10 mouse cellular contexts compared by ENCODE assay signal in the genomic region with DNA sequence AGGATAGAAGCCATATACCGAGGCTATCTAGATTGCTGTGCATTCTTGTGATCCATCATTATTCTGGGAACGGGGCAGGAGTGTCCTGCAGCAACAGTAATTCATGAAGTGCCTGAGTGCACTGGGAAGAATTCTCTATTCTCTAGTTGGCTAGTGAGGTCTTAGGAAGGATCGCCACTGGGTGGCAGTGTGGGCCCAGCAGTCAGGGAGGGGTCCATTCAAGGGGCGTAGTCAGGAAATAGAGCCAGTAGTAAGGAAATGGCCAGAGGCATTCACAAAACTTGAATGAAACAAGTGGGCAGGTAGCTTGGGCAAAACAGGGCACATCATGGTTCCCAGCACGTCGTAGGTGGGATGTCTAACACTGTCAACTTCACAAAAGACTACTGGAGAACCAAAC. TPM values are rescaled to one million over a fixed set of nuclear protein-coding genes. Genes with fewer than 3 reads are reported as not detected.
DNase-seq lines count a peak whose midpoint lies in the region; ATAC-seq lines count a peak whose summit lies in the region.
"Had no signal": no experiment of that assay in that cellular context is flagged by ENCODE, and none has a peak within 500 bp of the region (broad histone marks: within the 10 kb centered on the region; RNA-seq: fewer than 3 reads in every experiment).

No protein-coding gene starts in this region.

- peaks cover 5% of the 10 kb centered on the region; the same call in 1 of the 2 replicates for H3K4me1 ChIP-seq in forebrain, embryonic 11.5 days (replicated peaks; ENCODE audit: control insufficient read depth, insufficient read depth, low read length)
- H3K4me1 ChIP-seq in forebrain, embryonic 13.5 days, result peaks cover 27% of the 10 kb centered on the region

- intact Hi-C loops in gastrocnemius, postnatal 14 days (cut with DNase I; ENCODE audit: low total_unique reads), result loop anchor here (5.0 kb wide), 2 partner anchors 63 to 127 kb away; no protein-coding TSS in a partner anchor

- ATAC-seq in forebrain, embryonic 11.5 days (replicated peaks; ENCODE audit: low FRiP score), result no peak
- ATAC-seq in forebrain, embryonic 13.5 days, result no peak
- peak; percentile 40 for ATAC-seq in megakaryocyte progenitor cell, adult 5-6 weeks (replicated peaks; ENCODE audit: poor library complexity)
- ATAC-seq: Patski had no signal

- 7% methylated on average over 6 of the region's 6 CpGs for WGBS in forebrain, embryonic 11.5 days
- 4% methylated on average over 6 of the region's 6 CpGs for WGBS in forebrain, embryonic 13.5 days

- no peak overlapping the region for H3K4me2 ChIP-seq in forebrain, embryonic 11.5 days (ENCODE audit: low read depth, low read length, severe bottlenecking)
- H3K4me2 ChIP-seq in forebrain, embryonic 13.5 days, result no peak overlapping the region
- H3K4me2 ChIP-seq: stomach, embryonic 15.5 days had no signal

- peak; percentile 83 for DNase-seq in forebrain, embryonic 11.5 days (ENCODE audit: low spot score)
- peak; percentile 59 to 81 for DNase-seq in CD8-positive naive resting alpha-beta T cell, adult 2 months (ENCODE audit: low read depth in 2 of 2, low spot score in 2 of 2)
- DNase-seq in c-Kit-positive CD71-positive TER-119-positive erythroid progenitor cells, embryonic 14.5 days (ENCODE audit: low spot score), result peak; percentile 83
- DNase-seq in gastrocnemius, postnatal 14 days, result peak; percentile 84
- DNase-seq in left cerebral cortex, adult 18-20 months (ENCODE audit: low spot score in 2 of 2), result peak; percentile 71 to 79
- DNase-seq in spleen, postnatal 4 days (ENCODE audit: low spot score in 2 of 2), result peak; percentile 81 to 90

- peaks cover 2% of the 10 kb centered on the region; the same call in 1 of the 2 replicates for H3K27me3 ChIP-seq in forebrain, embryonic 11.5 days (ENCODE audit: control insufficient read depth, insufficient read depth, low read length)
- H3K27me3 ChIP-seq in forebrain, embryonic 13.5 days, result peaks cover 32% of the 10 kb centered on the region
- H3K27me3 ChIP-seq: Patski had no signal

- H3K36me3 ChIP-seq in forebrain, embryonic 11.5 days (ENCODE audit: control insufficient read depth, insufficient read depth, low read length), result no peaks in the 10 kb centered on the region
- H3K36me3 ChIP-seq in forebrain, embryonic 13.5 days (ENCODE audit: poor library complexity, severe bottlenecking), result no peaks in the 10 kb centered on the region
- H3K36me3 ChIP-seq: stomach, embryonic 15.5 days had no signal

- H3K4me3 ChIP-seq in forebrain, embryonic 11.5 days (ENCODE audit: low read depth, low read length), result no peak overlapping the region
- no peak overlapping the region for H3K4me3 ChIP-seq in forebrain, embryonic 13.5 days
- H3K4me3 ChIP-seq: stomach, embryonic 15.5 days had no signal

- no peaks in the 10 kb centered on the region for H3K9me3 ChIP-seq in forebrain, embryonic 11.5 days (ENCODE audit: control insufficient read depth, low read length)
- no peaks in the 10 kb centered on the region for H3K9me3 ChIP-seq in forebrain, embryonic 13.5 days (replicated peaks)
- H3K9me3 ChIP-seq: stomach, embryonic 15.5 days had no signal

- H3K27ac ChIP-seq in forebrain, embryonic 11.5 days (ENCODE audit: low read depth, low read length), result no peak overlapping the region
- no peak overlapping the region for H3K27ac ChIP-seq in forebrain, embryonic 13.5 days
- H3K27ac ChIP-seq: stomach, embryonic 15.5 days had no signal

- H3K9ac ChIP-seq in forebrain, embryonic 11.5 days (ENCODE audit: low read length), result no peak overlapping the region
- H3K9ac ChIP-seq in forebrain, embryonic 13.5 days, result no peak overlapping the region
- H3K9ac ChIP-seq: stomach, embryonic 15.5 days had no signal

RNA-seq across cellular contexts. Expression of gene Cish, which starts 1.6 kb away (rescaled TPM):
- polyA plus RNA-seq in forebrain, embryonic 11.5 days (2014; fragmentation: Nextera tagmentation; extraction: Ambion mirVana), result 6.5 and 7.4 TPM in 2 replicates
- polyA plus RNA-seq in forebrain, embryonic 13.5 days (2015; fragmentation: Nextera tagmentation; extraction: Ambion mirVana), result 6.2 and 7.3 TPM in 2 replicates
- total RNA-seq in gastrocnemius, postnatal 14 days (2021), result 10 to 100 TPM; 17.2 to 23.8 TPM
- 1 to 10 TPM; 6.9 to 9.1 TPM for total RNA-seq in left cerebral cortex, adult 18-20 months (2021)
- 0.51 and 0.86 TPM in 2 replicates for total RNA-seq in megakaryocyte progenitor cell, adult 5-6 weeks (2015)
- total RNA-seq in megakaryocyte progenitor cell, adult 5-6 weeks (2017), result 0.21 and 0.34 TPM in 2 replicates

RNA-seq across cellular contexts. Expression of gene Mapkapk3, which starts 4.6 kb away (rescaled TPM):
- polyA plus RNA-seq in forebrain, embryonic 11.5 days (2014; fragmentation: Nextera tagmentation; extraction: Ambion mirVana), result 3.2 and 4.9 TPM in 2 replicates
- 2.0 and 2.4 TPM in 2 replicates for polyA plus RNA-seq in forebrain, embryonic 13.5 days (2015; fragmentation: Nextera tagmentation; extraction: Ambion mirVana)
- total RNA-seq in gastrocnemius, postnatal 14 days (2021), result 10 to 100 TPM; 14.6 to 15.9 TPM
- total RNA-seq in left cerebral cortex, adult 18-20 months (2021), result 1 to 10 TPM; 3.3 to 4.3 TPM
- 100 and 115 TPM in 2 replicates for total RNA-seq in megakaryocyte progenitor cell, adult 5-6 weeks (2015)
- total RNA-seq in megakaryocyte progenitor cell, adult 5-6 weeks (2017), result 175 and 186 TPM in 2 replicates

RNA-seq across cellular contexts. Expression of gene Hemk1, which starts 43.9 kb away (rescaled TPM):
- polyA plus RNA-seq in forebrain, embryonic 11.5 days (2014; fragmentation: Nextera tagmentation; extraction: Ambion mirVana), result 11.2 and 13.8 TPM in 2 replicates
- polyA plus RNA-seq in forebrain, embryonic 13.5 days (2015; fragmentation: Nextera tagmentation; extraction: Ambion mirVana), result 13.3 and 13.9 TPM in 2 replicates
- 10 to 100 TPM; 12.0 to 13.2 TPM for total RNA-seq in gastrocnemius, postnatal 14 days (2021)
- total RNA-seq in left cerebral cortex, adult 18-20 months (2021), result 10 to 100 TPM; 14.7 to 16.8 TPM
- total RNA-seq in megakaryocyte progenitor cell, adult 5-6 weeks (2015), result 14.5 and 20.2 TPM in 2 replicates
- total RNA-seq in megakaryocyte progenitor cell, adult 5-6 weeks (2017), result 12.0 and 14.0 TPM in 2 replicates

RNA-seq across cellular contexts. Expression of gene 6430571L13Rik, which starts 46.2 kb away (rescaled TPM):
- 1.3 and 1.6 TPM in 2 replicates for polyA plus RNA-seq in forebrain, embryonic 11.5 days (2014; fragmentation: Nextera tagmentation; extraction: Ambion mirVana)
- 3.1 and 3.2 TPM in 2 replicates for polyA plus RNA-seq in forebrain, embryonic 13.5 days (2015; fragmentation: Nextera tagmentation; extraction: Ambion mirVana)
- 10 to 100 TPM; 41.9 to 49.8 TPM for total RNA-seq in gastrocnemius, postnatal 14 days (2021)
- 1 to 10 TPM; 4.1 to 4.2 TPM for total RNA-seq in left cerebral cortex, adult 18-20 months (2021)
- total RNA-seq in megakaryocyte progenitor cell, adult 5-6 weeks (2015), result 0.07 TPM in 1 of 2 replicates, not detected in the other
- 0.08 and 0.17 TPM in 2 replicates for total RNA-seq in megakaryocyte progenitor cell, adult 5-6 weeks (2017)

Comparison
In these comparisons a context has a peak if more than half of its experiments do, and no peak if none do; other contexts are left out.
1. RNA of gene Cish, which starts 1.6 kb away (total RNA-seq): 17.2 to 23.8 TPM in gastrocnemius, postnatal 14 days and 6.9 to 9.1 TPM in left cerebral cortex, adult 18-20 months; 0.21 to 0.86 TPM in megakaryocyte progenitor cell, adult 5-6 weeks; every median in the first group is over 4 times any median in the second.
2. RNA of gene Mapkapk3, which starts 4.6 kb away (total RNA-seq): 100 to 186 TPM in megakaryocyte progenitor cell, adult 5-6 weeks; 14.6 to 15.9 TPM in gastrocnemius, postnatal 14 days and 3.3 to 4.3 TPM in left cerebral cortex, adult 18-20 months; every median in the first group is over 4 times any median in the second.
3. Peak in every context shown above with its lines, with median percentiles within 50 percentile points of each other: DNase-seq.